Mouse (Mus musculus) large intestine, adult 2 months (tissue): ENCODE measurements around the gene Nid1. TPM values are rescaled to one million over a fixed set of nuclear protein-coding genes. Genes with fewer than 3 reads are reported as not detected.
"Not testable (repeated sequence)": the region's sequence is repeated elsewhere in the genome, so short reads cannot be mapped to it uniquely, and the experiment has no call there.

Source experiments
- DNase-seq: peaks from one replicate; pipeline ENCODE4 v3.0.0-alpha.2; 2012; ENCODE audit warnings: low read depth, low spot score
- WGBS: fragments of 180-500 bp; shearing (Covaris S2); methylation state at CpG from one replicate; pipeline ENCODE4 v1.1.7; 2018; 5-methylcytosine and 5-hydroxymethylcytosine counted together
- polyA plus RNA-seq: library from polyadenylated mRNA; depleted of rRNA; stranded (reverse); fragments of >200 nt; gene quantifications from 2 replicates; pipeline ENCODE4 v1.2.3, GENCODE M21; 2012

The Nid1 gene
- polyA plus RNA-seq, 1 experiment: 16.3 TPM

- 83% methylated on average over 12 of the region's 12 CpGs for WGBS
- not testable (repeated sequence) for DNase-seq
Measured at GRCm38 (mm10) chr13:13449981-13450380, 12.6 kb downstream of the Nid1 start.

- WGBS: 44% methylated on average over 1 of the region's 1 CpGs
- not testable (repeated sequence) for DNase-seq
Measured at GRCm38 (mm10) chr13:13450931-13451330, 13.6 kb downstream of the Nid1 start.

- not testable (repeated sequence) for DNase-seq
- 88% methylated on average over 6 of the region's 6 CpGs for whole genome bisulfite sequencing
Measured at GRCm38 (mm10) chr13:13453332-13453731, 16.0 kb downstream of the Nid1 start.

- 75% methylated on average over 7 of the region's 7 CpGs for WGBS
- not testable (repeated sequence) for DNase-seq
Measured at GRCm38 (mm10) chr13:13454249-13454648, 16.9 kb downstream of the Nid1 start.

- DNase-seq: not testable (repeated sequence)
- WGBS: 56% methylated on average over 9 of the region's 9 CpGs
Measured at GRCm38 (mm10) chr13:13455632-13456492, 18.5 kb downstream of the Nid1 start.

- no peak for DNase-seq
- 58% methylated on average over 4 of the region's 4 CpGs for WGBS
Measured at GRCm38 (mm10) chr13:13458138-13458737, 20.9 kb downstream of the Nid1 start.

GRCm38 (mm10) chr13:13460521-13461138 lies 23.3 kb downstream of the Nid1 start:
- 63% methylated on average over 2 of the region's 2 CpGs for WGBS
- DNase-seq: no peak

GRCm38 (mm10) chr13:13461446-13462192 lies 24.3 kb downstream of the Nid1 start:
- 84% methylated on average over 4 of the region's 4 CpGs for WGBS
- no peak for DNase-seq

- 67% methylated on average over 3 of the region's 3 CpGs for WGBS
- DNase-seq: no peak
Measured at GRCm38 (mm10) chr13:13463949-13464348, 26.6 kb downstream of the Nid1 start.

- DNase-seq: not testable (repeated sequence)
Measured at GRCm38 (mm10) chr13:13467249-13467648, 29.9 kb downstream of the Nid1 start.

- WGBS: 82% methylated on average over 4 of the region's 4 CpGs
- DNase-seq: no peak
Measured at GRCm38 (mm10) chr13:13468513-13468912, 31.2 kb downstream of the Nid1 start.

- WGBS: 24% methylated on average over 3 of the region's 3 CpGs
- no peak for DNase-seq
Measured at GRCm38 (mm10) chr13:13471334-13471757, 34.0 kb downstream of the Nid1 start.

GRCm38 (mm10) chr13:13474464-13474863 lies 37.1 kb downstream of the Nid1 start:
- 74% methylated on average over 3 of the region's 3 CpGs for WGBS
- DNase-seq: not testable (repeated sequence)

- WGBS: 47% methylated on average over 2 of the region's 2 CpGs
- no peak for DNase-seq
Measured at GRCm38 (mm10) chr13:13474991-13475390, 37.6 kb downstream of the Nid1 start.

GRCm38 (mm10) chr13:13476568-13476967 lies 39.2 kb downstream of the Nid1 start:
- DNase-seq: no peak
- WGBS: 86% methylated on average over 2 of the region's 2 CpGs

- WGBS: 90% methylated on average over 2 of the region's 2 CpGs
Measured at GRCm38 (mm10) chr13:13477046-13477445, 39.7 kb downstream of the Nid1 start.

GRCm38 (mm10) chr13:13479986-13480385 lies 42.6 kb downstream of the Nid1 start:
- 17% methylated on average over 2 of the region's 2 CpGs for WGBS
- DNase-seq: no peak

More at GRCm38 (mm10) chr13:13477046-13477445, 39.7 kb downstream of the Nid1 start:
- no peak for DNase-seq

GRCm38 (mm10) chr13:13481033-13481432 lies 43.7 kb downstream of the Nid1 start:
- DNase-seq: no peak
- WGBS: 50% methylated on average over 5 of the region's 5 CpGs

GRCm38 (mm10) chr13:13481875-13482674 lies 44.7 kb downstream of the Nid1 start:
- WGBS: 68% methylated on average over 16 of the region's 16 CpGs
- DNase-seq: no peak
